Mouse (Mus musculus) adrenal gland, postnatal 4 days (tissue): ENCODE measurements at regions not wholly inside any gene's neighbourhood (a gene's known extent, or its start where the extent isn't known, plus 50 kb on each side); places are given as distances from the start of the nearest gene placed in this dataset.

Source experiments
- DNase-seq, 2 experiments: peaks; one replicate each; pipeline ENCODE4 v3.0.0; 2021 to 2022; ENCODE audit warnings: low spot score in 2 of 2, mixed read lengths in 2 of 2

DNA sequence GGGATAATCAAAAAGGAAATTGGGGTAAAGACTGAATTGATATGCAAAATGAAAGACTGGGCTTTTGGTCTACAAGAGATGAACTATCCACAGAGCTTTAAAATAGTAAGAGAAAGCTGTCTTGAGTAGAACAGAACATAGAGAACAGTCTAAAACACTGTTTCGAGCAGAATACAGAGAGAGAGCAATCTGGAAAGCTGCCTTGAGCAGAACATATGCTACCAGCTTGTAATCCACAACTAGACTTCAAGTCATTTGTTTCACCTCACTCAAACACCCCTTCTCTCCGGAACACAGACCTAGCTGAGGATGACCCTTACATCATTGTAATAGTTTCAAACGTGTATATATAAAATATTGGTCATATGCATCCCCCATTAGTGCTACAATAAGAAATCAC is 538.7 kb downstream of the Galc start:
- DNase-seq, result no peak

DNA sequence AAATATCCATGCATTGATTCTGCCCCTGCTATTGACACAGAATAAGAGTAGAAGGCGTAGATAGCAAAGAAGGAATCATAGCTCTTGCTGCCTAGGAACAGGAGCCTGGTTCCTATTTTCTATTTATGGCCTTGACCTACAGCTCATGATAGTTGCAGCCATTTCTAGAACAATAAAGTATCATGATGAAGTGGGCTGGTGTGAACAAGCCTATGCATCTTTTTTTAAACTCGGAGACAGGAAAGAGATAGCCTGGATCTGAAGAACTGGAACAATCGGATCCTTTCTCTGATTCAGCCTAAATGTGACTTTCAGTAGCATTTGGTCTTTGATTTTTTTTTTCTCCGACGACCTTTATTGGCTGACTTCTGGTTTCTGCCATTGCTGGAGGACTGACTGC is 541.4 kb downstream of the Galc start:
- no peak for DNase-seq
